Mouse (Mus musculus) CH12.LX (cell line): ENCODE data around the gene Miox. TPM values are rescaled to one million over a fixed set of nuclear protein-coding genes. Genes with fewer than 3 reads are reported as not detected.

ENCODE experiments used
- DNase-seq: peaks from one replicate; pipeline ENCODE4 v3.0.0-alpha.2; 2013; ENCODE audit errors: extremely low read depth
- H3K27ac ChIP-seq: 2 replicates; pipeline ENCODE4 v1.5.1; 2012; ENCODE audit warnings: low read depth, mild to moderate bottlenecking, control low read depth, moderate library complexity; ENCODE audit not compliant: insufficient read depth
- H3K27me3 ChIP-seq: replicated peaks from 2 replicates; pipeline ENCODE3; 2012; ENCODE audit warnings: inconsistent platforms
- H3K36me3 ChIP-seq, 2 experiments: replicated peaks in 1 of 2; 2 replicates each; pipeline versions ENCODE3 to v1.6.1; 2012; ENCODE audit warnings: inconsistent platforms in 1 of 2, low read length in 1 of 2, mild to moderate bottlenecking in 1 of 2, mixed read lengths in 1 of 2, moderate library complexity in 1 of 2; ENCODE audit not compliant: control insufficient read depth in 1 of 2, insufficient read depth in 1 of 2
- H3K4me1 ChIP-seq, 2 experiments: 2 replicates each; pipeline ENCODE4 v1.6.1; 2012; ENCODE audit warnings: inconsistent platforms in 1 of 2, moderate library complexity in 1 of 2; ENCODE audit not compliant: insufficient read depth in 2 of 2, control insufficient read depth in 1 of 2
- H3K4me2 ChIP-seq: 2 replicates; pipeline ENCODE4 v1.6.1; 2012; ENCODE audit warnings: low read depth, mild to moderate bottlenecking, control low read depth; ENCODE audit not compliant: poor library complexity, insufficient read depth, severe bottlenecking
- H3K4me3 ChIP-seq, 3 experiments: fragments of 150-350 bp in 1 of 3; sonication (generic) in 1 of 3; replicated peaks in 1 of 3; 2 replicates each; pipeline versions ENCODE3 to v1.5.1; 2011 to 2012; ENCODE audit warnings: low read depth in 2 of 3, low read length in 2 of 3, mild to moderate bottlenecking in 2 of 3, moderate library complexity in 2 of 3, control low read depth in 1 of 3, improper control_type of control experiment in 1 of 3, inconsistent platforms in 1 of 3, mixed read lengths in 1 of 3; ENCODE audit not compliant: poor library complexity in 1 of 3
- H3K79me2 ChIP-seq: replicated peaks from 2 replicates; pipeline ENCODE4 v1.6.1; 2012; ENCODE audit warnings: mild to moderate bottlenecking, moderate library complexity; ENCODE audit not compliant: control insufficient read depth, poor library complexity, insufficient read depth, severe bottlenecking; ENCODE audit errors: extremely low read depth
- H3K9ac ChIP-seq: 2 replicates; pipeline ENCODE4 v1.6.1; 2012; ENCODE audit warnings: low read depth, mild to moderate bottlenecking, control low read depth, moderate library complexity; ENCODE audit not compliant: insufficient read depth
- H3K9me3 ChIP-seq: replicated peaks from 2 replicates; pipeline ENCODE3; 2012; ENCODE audit warnings: low read length, inconsistent platforms, mixed read lengths
- BHLHE40 ChIP-seq: IDR thresholded peaks from 2 replicates; pipeline ENCODE4 v1.6.1; 2011; ENCODE audit warnings: mild to moderate bottlenecking, low read depth, low read length, improper control_type of control experiment
- CTCF ChIP-seq, 2 experiments: IDR thresholded peaks in 1 of 2; conservative IDR thresholded peaks in 1 of 2; 2 replicates each; pipeline ENCODE4 v1.5.1; 2011 to 2012; ENCODE audit warnings: low read depth in 2 of 2, low read length in 2 of 2, improper control_type of control experiment in 1 of 2, inconsistent platforms in 1 of 2, mild to moderate bottlenecking in 1 of 2, moderate library complexity in 1 of 2
- E2F4 ChIP-seq: IDR thresholded peaks from 2 replicates; pipeline ENCODE4 v1.6.1; 2011; ENCODE audit warnings: low read depth, low read length, improper control_type of control experiment; ENCODE audit not compliant: insufficient replicate concordance
- ELF1 ChIP-seq: IDR thresholded peaks from 2 replicates; pipeline ENCODE4 v1.6.1; 2014; ENCODE audit warnings: low read depth, mild to moderate bottlenecking, inconsistent platforms, low read length, improper control_type of control experiment
- JUN ChIP-seq: IDR thresholded peaks from 2 replicates; pipeline ENCODE4 v1.6.1; 2011; ENCODE audit warnings: low read depth, mild to moderate bottlenecking, low read length, improper control_type of control experiment, moderate library complexity; ENCODE audit not compliant: insufficient read depth
- JUND ChIP-seq: conservative IDR thresholded peaks from 2 replicates; pipeline ENCODE4 v1.6.1; 2011; ENCODE audit warnings: low read depth, low read length, improper control_type of control experiment
- KAT2A ChIP-seq: IDR thresholded peaks from 2 replicates; pipeline ENCODE4 v1.6.1; 2012; ENCODE audit warnings: low read length, improper control_type of control experiment, inconsistent platforms; ENCODE audit not compliant: insufficient replicate concordance
- MAZ ChIP-seq: IDR thresholded peaks from 2 replicates; pipeline ENCODE4 v1.6.1; 2012; ENCODE audit warnings: low read depth, mild to moderate bottlenecking, inconsistent platforms, low read length, improper control_type of control experiment, moderate library complexity
- MEF2A ChIP-seq: IDR thresholded peaks from 2 replicates; pipeline ENCODE4 v1.6.1; 2014; ENCODE audit warnings: low read depth, mild to moderate bottlenecking, inconsistent platforms, low read length, improper control_type of control experiment, borderline replicate concordance
- MXI1 ChIP-seq: IDR thresholded peaks from 2 replicates; pipeline ENCODE4 v1.6.1; 2011; ENCODE audit warnings: mild to moderate bottlenecking, low read depth, low read length, improper control_type of control experiment
- MYC ChIP-seq: IDR thresholded peaks from 2 replicates; pipeline ENCODE4 v1.6.1; 2011; ENCODE audit warnings: low read depth, mild to moderate bottlenecking, improper control_type of control experiment, low read length
- POLR2A ChIP-seq: IDR thresholded peaks from 2 replicates; pipeline ENCODE4 v1.6.1; 2011; ENCODE audit warnings: low read depth, mild to moderate bottlenecking, improper control_type of control experiment, low read length
- POLR2AphosphoS2 ChIP-seq: IDR thresholded peaks from 2 replicates; pipeline ENCODE4 v1.6.1; 2011; ENCODE audit warnings: low read depth, low read length, improper control_type of control experiment
- UBTF ChIP-seq: IDR thresholded peaks from 2 replicates; pipeline ENCODE4 v1.6.1; 2012; ENCODE audit warnings: low read depth, mild to moderate bottlenecking, inconsistent platforms, low read length, improper control_type of control experiment, moderate library complexity
- USF2 ChIP-seq: conservative IDR thresholded peaks from 2 replicates; pipeline ENCODE4 v1.6.1; 2011; ENCODE audit warnings: low read depth, low read length, improper control_type of control experiment
- ZKSCAN1 ChIP-seq: IDR thresholded peaks from 2 replicates; pipeline ENCODE4 v1.6.1; 2012; ENCODE audit warnings: low read depth, inconsistent platforms, low read length, improper control_type of control experiment, borderline replicate concordance
- ZMIZ1 ChIP-seq: IDR thresholded peaks from 2 replicates; pipeline ENCODE4 v1.6.1; 2012; ENCODE audit warnings: low read depth, mild to moderate bottlenecking, inconsistent platforms, low read length, improper control_type of control experiment
- ZNF384 ChIP-seq: IDR thresholded peaks from 2 replicates; pipeline ENCODE4 v1.6.1; 2012; ENCODE audit warnings: low read depth, low read length, improper control_type of control experiment, inconsistent platforms
- dilution Hi-C: fragments of 300-500 bp; cut with MboI; formaldehyde crosslinking; loops from 2 replicates; pipeline ENCODE4 v1.14.3; 2020; ENCODE audit warnings: low sequenced_read_pairs; ENCODE audit not compliant: extremely low pct_unique_long_range_greater_than_20kb, extremely low pct_ligation_motif_present
- in situ Hi-C: fragments of 300-500 bp; cut with MboI; formaldehyde crosslinking; loops from 3 replicates; pipeline ENCODE4 v1.14.3; 2019; ENCODE audit warnings: low sequenced_read_pairs, low pct_ligation_motif_present, low pct_unique_long_range_greater_than_20kb, mixed read lengths
- polyA plus RNA-seq: library from polyadenylated mRNA; unstranded; fragments of >175 nt; gene quantifications from 2 replicates; pipeline ENCODE4 v1.2.1, GENCODE M21; 2012; ENCODE audit warnings: low read depth; ENCODE audit not compliant: insufficient read length
- total RNA-seq, 2 experiments: library from RNA; depleted of rRNA; stranded (reverse); fragments of 300-350 nt in 1 of 2; fragments of >200 nt in 1 of 2; gene quantifications; 2 replicates each; pipeline ENCODE4 v1.2.3; 2012 to 2014

Gene Miox
- total and polyA plus RNA-seq, 3 experiments = not detected

- Histone ChIP-seq H3K4me1 (peaks cover 0 to 9% of the 10 kb centered on the region in 2 experiments; a peak in 2 of 4 replicates), H3K9me3 (no peaks in the 10 kb centered on the region), H3K9ac (no peak overlapping the region), H3K79me2 (no peaks in the 10 kb centered on the region), H3K27me3 (no peaks in the 10 kb centered on the region), H3K36me3 (peaks cover 69 to 92% of the 10 kb centered on the region in 2 experiments), H3K27ac (no peak overlapping the region), H3K4me2 (no peak overlapping the region), H3K4me3 (no peak overlapping the region)
- DNase-seq = no peak
- dilution Hi-C loops (no loop called here), in situ Hi-C loops (no loop called here)
- TF ChIP-seq JUN (no peak), KAT2A (no peak), ELF1 (no peak), ZNF384 (no peak), ZMIZ1 (no peak)
Observed at GRCm38 (mm10) chr15:89291521-89291920, 42.7 kb upstream of the Miox start.

- in situ Hi-C loops (no loop called here), dilution Hi-C loops (no loop called here)
- Histone ChIP-seq H3K4me1 (peaks cover 0 to 9% of the 10 kb centered on the region in 2 experiments; a peak in 2 of 4 replicates), H3K79me2 (no peaks in the 10 kb centered on the region), H3K36me3 (peaks cover 64 to 90% of the 10 kb centered on the region in 2 experiments), H3K27me3 (no peaks in the 10 kb centered on the region), H3K4me3 (no peak overlapping the region), H3K4me2 (no peak overlapping the region), H3K27ac (no peak overlapping the region), H3K9me3 (no peaks in the 10 kb centered on the region), H3K9ac (no peak overlapping the region)
- no peak for TF ChIP-seq POLR2AphosphoS2
- no peak for TF ChIP-seq JUND
- TF ChIP-seq USF2 = no peak
- TF ChIP-seq MEF2A = no peak
- TF ChIP-seq CTCF (conservative IDR thresholded peaks at IDR 0.05 in 1 of 2, IDR thresholded peaks at IDR 0.05 in 1 of 2; ENCODE audit: low read depth in 2 of 2, low read length in 2 of 2) = no peak
- no peak for TF ChIP-seq MYC
- TF ChIP-seq MXI1 = no peak
- no peak for DNase-seq
Observed at GRCm38 (mm10) chr15:89292795-89293194, 41.4 kb upstream of the Miox start.

GRCm38 (mm10) chr15:89293778-89294177 lies 40.4 kb upstream of the Miox start:
- H3K4me3 ChIP-seq = no peak overlapping the region
- in situ Hi-C loops (no loop called here), dilution Hi-C loops (no loop called here)
- no peak for DNase-seq
- no peak overlapping the region for H3K27ac ChIP-seq
- H3K9ac ChIP-seq = no peak overlapping the region
- H3K27me3 ChIP-seq = no peaks in the 10 kb centered on the region
- H3K4me2 ChIP-seq = no peak overlapping the region
- H3K79me2 ChIP-seq = no peaks in the 10 kb centered on the region
- peaks cover 0 to 9% of the 10 kb centered on the region in 2 experiments; a peak in 2 of 4 replicates for H3K4me1 ChIP-seq
- peaks cover 57 to 86% of the 10 kb centered on the region in 2 experiments for H3K36me3 ChIP-seq
- TF ChIP-seq JUND = no peak
- no peak for TF ChIP-seq BHLHE40
- no peak for TF ChIP-seq ZKSCAN1
- TF ChIP-seq UBTF = no peak
- TF ChIP-seq USF2 = no peak
- no peak for TF ChIP-seq KAT2A
- TF ChIP-seq E2F4 = no peak
- TF ChIP-seq MEF2A = no peak
- no peak for TF ChIP-seq MAZ
- no peak for TF ChIP-seq POLR2A
- TF ChIP-seq CTCF (conservative IDR thresholded peaks at IDR 0.05 in 1 of 2, IDR thresholded peaks at IDR 0.05 in 1 of 2; ENCODE audit: low read depth in 2 of 2, low read length in 2 of 2) = no peak
- TF ChIP-seq MXI1 = no peak
- TF ChIP-seq MYC = no peak
- TF ChIP-seq, all 38 proteins: peak for 0
- H3K9me3 ChIP-seq = no peaks in the 10 kb centered on the region
